Mouse (Mus musculus) CD4-positive naive resting alpha-beta T cell, adult 76 days (primary cell): ENCODE results near the gene Glmn. TPM values are rescaled to one million over a fixed set of nuclear protein-coding genes. Genes with fewer than 3 reads are reported as not detected.

Experiments used
- total RNA-seq: library from RNA; stranded (reverse); gene quantifications from one replicate; pipeline ENCODE4 v1.2.4, GENCODE M21; 2023

The Glmn gene
- total RNA-seq: 10.9 TPM

GRCm38 (mm10) chr5:107597301-107598077 is at the start of gene Glmn, which contains the start of gene Rpap2:
TSS of gene Glmn (minus strand) at chr5:107597888.
TSS of gene Rpap2 (plus strand) at chr5:107597373.

DNA sequence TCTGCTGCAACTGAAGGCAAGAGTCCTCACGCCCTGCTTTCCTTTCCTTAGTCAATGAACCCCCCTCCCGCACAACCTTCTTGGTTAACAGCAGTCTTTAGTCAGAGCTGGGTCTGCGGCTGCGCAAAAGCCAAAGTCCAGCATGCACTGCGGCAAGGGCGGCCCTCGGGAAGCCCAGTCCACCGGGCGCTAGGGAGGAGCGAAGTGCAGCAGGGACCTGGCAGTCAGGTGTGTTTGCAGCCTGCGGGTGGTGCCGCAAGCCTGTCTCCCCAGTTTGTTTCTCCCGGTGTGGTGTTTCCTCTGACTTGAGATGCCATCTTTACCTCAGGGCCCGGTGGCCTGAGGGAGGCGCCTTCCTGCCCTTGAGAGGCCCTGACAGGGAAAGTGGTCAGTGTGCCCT is 63.1 kb downstream of the Glmn start, which contains the start of gene 1700028K03Rik:
TSS of gene 1700028K03Rik (plus strand) at position 129 of the 400 bp plus-strand sequence.

GRCm38 (mm10) chr5:107507321-107507720 is 90.4 kb downstream of the Glmn start, which contains the start of gene Gm42669:
TSS of gene Gm42669 (plus strand) at chr5:107507621.

Other genes with a start within 250 kb of the Glmn start
- 1.1 TPM for gene Ephx4, start 195.2 kb downstream of the Glmn start, total RNA-seq
- gene Lpcat2b, start 166.3 kb downstream of the Glmn start, total RNA-seq: not detected
- gene Btbd8, start 159.9 kb downstream of the Glmn start, total RNA-seq: 10.2 TPM
- 0.47 TPM for gene Gm42669, start 90.3 kb downstream of the Glmn start, total RNA-seq
- not detected for gene 1700028K03Rik, start 63.2 kb downstream of the Glmn start, total RNA-seq
- 26.1 TPM for gene Rpap2, start 515 bp downstream of the Glmn start, total RNA-seq
- gene Gfi1, start 128.1 kb upstream of the Glmn start, total RNA-seq: 24.3 TPM
- not detected for gene Ube2d2b, start 232.2 kb upstream of the Glmn start, total RNA-seq